Mouse (Mus musculus): ENCODE data around the gene Dmbx1. TPM values are rescaled to one million over a fixed set of nuclear protein-coding genes. Genes with fewer than 3 reads are reported as not detected.

The Dmbx1 gene
- not detected for polyA plus RNA-seq (2017; shearing (Covaris generic))

DNA sequence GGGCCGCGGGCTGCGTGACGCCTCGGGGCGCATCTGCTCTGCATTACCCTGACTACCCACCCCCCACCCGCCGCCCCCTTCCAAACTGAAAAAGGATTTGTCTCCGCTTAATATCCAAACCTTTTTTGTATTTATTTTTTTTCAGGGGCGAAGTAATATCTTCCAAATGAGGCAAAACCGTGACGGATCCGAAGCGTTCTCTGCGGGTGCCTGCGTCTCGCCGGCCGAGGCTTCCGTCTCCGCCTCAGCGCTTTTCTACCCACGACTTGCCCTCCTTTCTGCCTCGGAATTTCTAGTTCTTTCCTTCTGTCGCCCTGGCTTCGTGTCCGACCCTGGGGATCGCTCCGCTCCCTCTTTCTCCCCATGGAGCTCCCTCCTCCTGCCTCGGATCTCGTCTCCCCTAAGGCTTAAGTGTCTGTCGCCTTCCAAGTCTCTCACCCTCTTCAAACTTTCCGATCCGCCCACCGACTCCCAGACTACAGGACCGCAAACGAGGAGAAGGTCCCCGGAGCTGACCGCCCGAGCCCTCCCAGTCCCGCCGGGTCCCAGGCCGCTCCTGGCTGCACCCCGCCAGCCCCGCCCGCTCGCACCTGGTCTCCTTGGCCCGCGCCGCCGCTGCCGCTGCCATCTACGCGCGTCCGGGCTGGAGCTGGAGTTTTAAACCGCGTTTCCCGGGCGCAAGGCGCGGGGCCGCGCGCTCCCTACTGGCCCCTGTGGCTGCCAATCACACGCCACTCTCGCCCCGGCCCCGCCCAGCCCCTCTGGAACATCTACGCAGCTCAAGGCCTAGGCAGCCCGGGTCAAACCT lies at the start of gene Dmbx1:
Gene Dmbx1, minus strand, starts transcription at position 632 of the 808 bp plus-strand sequence.

DNA sequence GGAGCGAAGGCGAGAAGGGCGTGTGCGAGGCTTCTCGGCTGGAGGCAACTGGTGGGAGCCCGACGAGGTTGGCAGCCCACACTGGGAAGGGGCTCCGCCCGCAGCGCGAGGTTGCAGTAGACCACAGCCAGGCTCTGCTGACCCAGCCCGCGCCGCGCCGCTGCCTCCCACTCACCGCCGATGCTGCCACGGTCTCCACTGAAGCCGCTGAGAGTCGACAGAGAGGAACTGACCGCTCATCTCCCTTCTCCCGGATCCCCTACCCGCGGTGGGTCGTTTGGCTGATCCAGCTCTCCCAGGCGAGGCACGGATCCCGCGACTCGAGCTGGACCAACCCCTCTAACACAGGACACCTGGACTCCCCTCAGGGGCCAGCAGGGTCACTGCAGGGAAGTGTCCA lies 49.2 kb downstream of the Dmbx1 start, which contains the start of gene 6430628N08Rik:
Gene 6430628N08Rik, plus strand, starts transcription at position 113 of the 400 bp plus-strand sequence.

DNA sequence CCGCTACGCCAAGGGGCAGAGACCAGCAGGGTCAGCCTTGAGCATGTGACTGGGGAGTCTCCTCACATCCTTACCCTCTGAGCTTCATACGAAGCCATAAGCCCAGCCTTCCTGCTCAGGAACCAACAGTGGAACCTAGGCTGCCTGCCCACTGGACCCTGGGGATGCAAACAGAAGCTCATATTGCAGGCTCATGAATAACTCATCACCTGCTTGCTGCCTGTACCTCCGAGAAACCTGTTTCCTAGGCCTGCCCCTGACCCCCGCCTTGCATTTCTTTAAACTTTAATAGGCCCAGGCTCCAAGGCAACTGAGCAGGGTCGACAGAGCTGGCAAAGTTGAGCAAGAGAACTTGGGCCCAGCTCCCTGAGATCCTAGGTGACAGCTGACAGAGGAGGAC lies 55.7 kb downstream of the Dmbx1 start, which contains the start of gene Kncn:
Gene Kncn, plus strand, starts transcription at position 379 of the 400 bp plus-strand sequence.

Other genes with a start within 250 kb of the Dmbx1 start
- gene Efcab14, start 202.2 kb downstream of the Dmbx1 start, polyA plus RNA-seq (2017; shearing (Covaris generic)), result 72.9 TPM
- not detected for gene Tex38, start 158.9 kb downstream of the Dmbx1 start, polyA plus RNA-seq (2017; shearing (Covaris generic))
- gene Atpaf1, start 155.1 kb downstream of the Dmbx1 start, polyA plus RNA-seq (2017; shearing (Covaris generic)), result 35.7 TPM
- 27.9 TPM for gene Mob3c, start 111.8 kb downstream of the Dmbx1 start, polyA plus RNA-seq (2017; shearing (Covaris generic))
- 79.2 TPM for gene Mknk1, start 100.7 kb downstream of the Dmbx1 start, polyA plus RNA-seq (2017; shearing (Covaris generic))
- not detected for gene Kncn, start 55.5 kb downstream of the Dmbx1 start, polyA plus RNA-seq (2017; shearing (Covaris generic))
- gene 6430628N08Rik, start 49.3 kb downstream of the Dmbx1 start, polyA plus RNA-seq (2017; shearing (Covaris generic)), result not detected
- gene Faah, start 78.0 kb upstream of the Dmbx1 start, polyA plus RNA-seq (2017; shearing (Covaris generic)), result 147 TPM
- gene Nsun4, start 114.0 kb upstream of the Dmbx1 start, polyA plus RNA-seq (2017; shearing (Covaris generic)), result 35.6 TPM
- gene Uqcrh, start 135.1 kb upstream of the Dmbx1 start, polyA plus RNA-seq (2017; shearing (Covaris generic)), result 446 TPM
- gene Lrrc41, start 135.3 kb upstream of the Dmbx1 start, polyA plus RNA-seq (2017; shearing (Covaris generic)), result 49.2 TPM
- gene Rad54l, start 183.8 kb upstream of the Dmbx1 start, polyA plus RNA-seq (2017; shearing (Covaris generic)), result 5.9 TPM
- gene Pomgnt1, start 183.9 kb upstream of the Dmbx1 start, polyA plus RNA-seq (2017; shearing (Covaris generic)), result 10.6 TPM
- 0.90 TPM for gene Lurap1, start 211.4 kb upstream of the Dmbx1 start, polyA plus RNA-seq (2017; shearing (Covaris generic))
- not detected for gene Tspan1, start 227.7 kb upstream of the Dmbx1 start, polyA plus RNA-seq (2017; shearing (Covaris generic))
- not detected for gene 1700042G07Rik, start 233.4 kb upstream of the Dmbx1 start, polyA plus RNA-seq (2017; shearing (Covaris generic))
- not detected for gene Gm49337, start 233.5 kb upstream of the Dmbx1 start, polyA plus RNA-seq (2017; shearing (Covaris generic))

All from inflammation-experienced regulatory T-cells, adult 16 weeks (primary cell).